Comparison of ENCODE assay signal across 9 mouse cellular contexts in genomic region chr10:76905935-76906341, GRCm38 (mm10). TPM values are rescaled to one million over a fixed set of nuclear protein-coding genes. Genes with fewer than 3 reads are reported as not detected.
DNase-seq lines count a peak whose midpoint lies in the region; ATAC-seq and TF ChIP-seq lines count a peak whose summit lies in the region.
"Had no signal": no experiment of that assay in that cellular context is flagged by ENCODE, and none has a peak within 500 bp of the region (broad histone marks: within the 10 kb centered on the region; RNA-seq: fewer than 3 reads in every experiment).

No protein-coding gene starts in this region.

- ATAC-seq in hindbrain, embryonic 11.5 days (ENCODE audit: low FRiP score), result no peak
- no peak for ATAC-seq in midbrain, embryonic 16.5 days
- ATAC-seq in granulocyte monocyte progenitor cell, adult 5-6 weeks (replicated peaks; ENCODE audit: poor library complexity, severe bottlenecking), result no peak

- peak overlapping the region; percentile 26 for H3K4me3 ChIP-seq in brown adipose tissue, adult 24 weeks (ENCODE audit: insufficient read depth, low read depth, low read length)
- H3K4me3 ChIP-seq in hindbrain, embryonic 11.5 days (ENCODE audit: low read depth, low read length), result no peak overlapping the region
- H3K4me3 ChIP-seq in lung, adult 2 months (replicated peaks; ENCODE audit: extremely low read depth, low read depth, low read length), result no peak overlapping the region
- H3K4me3 ChIP-seq in midbrain, embryonic 16.5 days (ENCODE audit: low read depth, low read length), result no peak overlapping the region
- H3K4me3 ChIP-seq: midbrain, embryonic 12.5 days had no signal

- H3K4me2 ChIP-seq in hindbrain, embryonic 11.5 days (replicated peaks; ENCODE audit: low read depth, low read length), result no peak overlapping the region
- H3K4me2 ChIP-seq in midbrain, embryonic 16.5 days (ENCODE audit: low read length), result no peak overlapping the region
- H3K4me2 ChIP-seq: midbrain, embryonic 12.5 days had no signal

- WGBS in hindbrain, embryonic 11.5 days, result 81% methylated on average over 14 of the region's 14 CpGs
- WGBS in lung, adult 2 months, result 42% methylated on average over 14 of the region's 14 CpGs
- WGBS in midbrain, embryonic 16.5 days, result 83% methylated on average over 14 of the region's 14 CpGs

- TF ChIP-seq POLR2A in lung, adult 2 months (IDR thresholded peaks at IDR 0.05; ENCODE audit: borderline replicate concordance, extremely low read depth, low read depth, low read length), result no peak

- H3K27ac ChIP-seq in brown adipose tissue, adult 24 weeks (replicated peaks; ENCODE audit: low read depth, low read length), result no peak overlapping the region
- H3K27ac ChIP-seq in hindbrain, embryonic 11.5 days (ENCODE audit: low read depth, low read length), result peak overlapping the region; percentile 36; the same call in 1 of the 2 replicates
- H3K27ac ChIP-seq in midbrain, embryonic 16.5 days (ENCODE audit: low read length), result no peak overlapping the region
- H3K27ac ChIP-seq: midbrain, embryonic 12.5 days had no signal

- H3K9me3 ChIP-seq in hindbrain, embryonic 11.5 days (ENCODE audit: control insufficient read depth, low read length), result no peaks in the 10 kb centered on the region
- no peaks in the 10 kb centered on the region for H3K9me3 ChIP-seq in midbrain, embryonic 16.5 days (replicated peaks; ENCODE audit: control insufficient read depth, low read length, poor library complexity, severe bottlenecking)
- H3K9me3 ChIP-seq: midbrain, embryonic 12.5 days had no signal

- no peaks in the 10 kb centered on the region for H3K36me3 ChIP-seq in hindbrain, embryonic 11.5 days (ENCODE audit: control insufficient read depth, insufficient read depth, low read length)
- H3K36me3 ChIP-seq in midbrain, embryonic 16.5 days (ENCODE audit: control insufficient read depth, insufficient read depth, low read length), result no peaks in the 10 kb centered on the region
- H3K36me3 ChIP-seq: midbrain, embryonic 12.5 days had no signal

- no peaks in the 10 kb centered on the region for H3K27me3 ChIP-seq in hindbrain, embryonic 11.5 days (ENCODE audit: control insufficient read depth, insufficient read depth, low read length)
- H3K27me3 ChIP-seq in midbrain, embryonic 16.5 days (ENCODE audit: control insufficient read depth, insufficient read depth, low read depth, low read length), result no peaks in the 10 kb centered on the region
- H3K27me3 ChIP-seq: midbrain, embryonic 12.5 days had no signal

- peak; percentile 55 for DNase-seq in MEL-GATA-1-ER (ENCODE audit: extremely low read depth, low read depth)
- no peak for DNase-seq in hindbrain, embryonic 11.5 days (ENCODE audit: low spot score)
- peak; percentile 31 for DNase-seq in lung, adult 2 months
- DNase-seq in ovary, postnatal 36 days (ENCODE audit: low spot score), result no peak
- no peak for DNase-seq in frontal cortex, postnatal 36 days (ENCODE audit: low spot score in 2 of 2)

- peaks cover 13% of the 10 kb centered on the region for H3K4me1 ChIP-seq in brown adipose tissue, adult 24 weeks (ENCODE audit: control insufficient read depth, insufficient read depth, insufficient read length, low read length)
- H3K4me1 ChIP-seq in hindbrain, embryonic 11.5 days (replicated peaks; ENCODE audit: control insufficient read depth, insufficient read depth, low read length), result no peaks in the 10 kb centered on the region
- H3K4me1 ChIP-seq in lung, adult 2 months (ENCODE audit: control insufficient read depth, insufficient read depth, low read length), result peaks cover 22% of the 10 kb centered on the region
- H3K4me1 ChIP-seq in midbrain, embryonic 16.5 days (ENCODE audit: control insufficient read depth, insufficient read depth, low read length), result peaks cover 2% of the 10 kb centered on the region; the same call in 1 of the 2 replicates

- no peak for TF ChIP-seq CTCF in lung, adult 2 months (IDR thresholded peaks at IDR 0.05; ENCODE audit: insufficient read depth, low read length)

- H3K9ac ChIP-seq in hindbrain, embryonic 11.5 days (ENCODE audit: low read depth, low read length), result no peak overlapping the region
- no peak overlapping the region for H3K9ac ChIP-seq in midbrain, embryonic 16.5 days (ENCODE audit: low read depth, low read length)
- H3K9ac ChIP-seq: midbrain, embryonic 12.5 days had no signal

RNA-seq across cellular contexts. Expression of gene Pcbp3, which starts 55.7 kb away (rescaled TPM):
- polyA plus RNA-seq in brown adipose tissue, adult 24 weeks (2012; ENCODE audit: insufficient read depth, insufficient read length, missing spikeins), result 7.3 and 17.4 TPM in 2 replicates
- polyA plus RNA-seq in hindbrain, embryonic 11.5 days (2014; fragmentation: Nextera tagmentation; extraction: Ambion mirVana), result 30.6 and 37.7 TPM in 2 replicates
- 25.5 and 27.2 TPM in 2 replicates for polyA plus RNA-seq in lung, adult 2 months (2012; rRNA removed)
- polyA plus RNA-seq in midbrain, embryonic 16.5 days (2015; fragmentation: Nextera tagmentation; extraction: Ambion mirVana), result 68.8 and 78.8 TPM in 2 replicates
- 15.7 and 16.1 TPM in 2 replicates for total RNA-seq in granulocyte monocyte progenitor cell, adult 5-6 weeks (2014; fragmentation: Nextera tagmentation)
- 4.2 and 9.8 TPM in 2 replicates for total RNA-seq in granulocyte monocyte progenitor cell, adult 5-6 weeks (2017)

Comparison
In these comparisons a context has a peak if more than half of its experiments do, and no peak if none do; other contexts are left out.
1. DNase-seq: peak in MEL-GATA-1-ER (single experiment) and lung, adult 2 months (single experiment); none in hindbrain, embryonic 11.5 days (single experiment), ovary, postnatal 36 days (single experiment) and frontal cortex, postnatal 36 days (0 of 2).